Mouse (Mus musculus) testis, postnatal 14 days (tissue): ENCODE data around the gene Rnf123.
"Not testable (repeated sequence)": the region's sequence is repeated elsewhere in the genome, so short reads cannot be mapped to it uniquely, and the experiment has no call there.

Source experiments
- DNase-seq: peaks from one replicate; pipeline ENCODE4 v3.0.0; 2021; ENCODE audit warnings: low spot score

The Rnf123 gene

DNA sequence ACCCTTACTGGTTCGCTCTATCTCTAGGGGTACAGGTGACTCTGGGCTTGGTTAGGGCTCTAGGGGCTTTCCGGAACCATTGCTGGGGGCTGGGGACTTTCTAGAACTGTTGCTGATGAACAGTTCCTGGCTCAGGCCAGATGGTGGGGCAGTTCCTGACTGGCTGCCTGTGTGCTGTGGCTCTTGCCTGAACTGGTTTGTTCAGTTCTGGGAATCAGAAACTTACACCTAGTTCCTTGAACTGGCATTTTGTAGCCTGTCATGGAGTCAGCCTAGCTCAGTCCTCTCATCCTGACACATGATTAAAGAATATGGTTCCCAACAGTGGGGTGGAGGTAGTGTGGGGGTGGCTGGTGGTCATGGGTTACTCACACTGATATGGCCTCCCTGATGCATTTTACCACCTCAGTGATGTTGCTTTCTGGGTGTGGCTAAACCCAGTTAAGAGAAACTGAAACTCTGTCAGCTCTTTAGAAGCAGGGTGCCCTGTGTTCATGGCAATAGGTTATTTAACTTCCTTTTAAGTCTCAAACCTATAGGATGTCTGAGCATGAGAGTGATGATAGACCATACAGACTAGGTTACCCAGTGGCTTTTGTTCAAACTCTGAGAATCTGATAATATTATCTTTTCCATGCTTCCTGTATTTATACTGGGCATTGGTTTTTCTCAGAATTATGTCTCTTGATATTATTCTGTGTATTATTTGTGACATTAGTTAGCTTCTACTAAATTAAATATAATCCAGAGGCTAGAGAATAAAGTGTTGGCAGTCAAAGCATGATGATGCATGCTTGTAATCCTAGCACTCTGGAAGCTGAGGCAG is 47.6 kb downstream of the Rnf123 start:
- DNase-seq, result no peak

DNA sequence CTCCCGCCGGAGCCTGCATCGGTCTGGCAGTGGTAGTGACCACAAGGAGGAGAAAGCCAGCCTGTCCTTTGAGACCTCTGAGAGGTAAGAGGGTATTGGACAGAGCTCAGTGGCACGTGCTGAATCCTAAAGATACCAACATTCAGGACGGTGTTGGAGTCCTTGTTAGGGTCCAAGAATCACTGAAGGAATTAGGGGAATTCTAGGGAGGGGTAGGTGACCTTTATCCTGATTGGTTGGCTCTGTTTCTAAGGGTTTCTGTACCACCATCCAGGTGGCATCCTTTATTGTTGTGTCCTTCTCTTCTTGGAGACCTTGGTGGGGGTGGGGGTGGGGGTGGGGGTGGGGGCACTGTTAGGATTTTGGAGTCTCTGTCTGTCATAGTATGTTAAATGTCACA is 51.0 kb downstream of the Rnf123 start:
- DNase-seq, result no peak

DNA sequence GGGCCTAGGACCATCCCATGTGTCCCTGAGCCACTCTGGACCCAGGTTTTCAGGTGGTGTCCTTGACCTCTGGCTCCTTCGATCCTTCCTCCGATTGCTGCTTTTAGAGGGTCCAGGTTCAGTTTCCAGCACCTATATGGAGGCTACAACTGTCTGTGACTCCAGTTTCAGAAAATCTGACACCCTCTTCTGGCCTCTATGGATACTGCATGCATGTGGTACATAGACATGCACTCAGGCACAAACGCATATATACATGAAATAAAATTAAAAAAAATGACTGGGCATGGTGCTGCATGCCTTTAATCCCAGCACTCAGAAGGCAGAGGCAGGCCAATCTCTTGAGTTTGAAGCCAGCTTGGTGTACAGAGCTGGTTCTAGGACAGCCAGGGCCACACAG is 55.3 kb downstream of the Rnf123 start:
- DNase-seq, result no peak

DNA sequence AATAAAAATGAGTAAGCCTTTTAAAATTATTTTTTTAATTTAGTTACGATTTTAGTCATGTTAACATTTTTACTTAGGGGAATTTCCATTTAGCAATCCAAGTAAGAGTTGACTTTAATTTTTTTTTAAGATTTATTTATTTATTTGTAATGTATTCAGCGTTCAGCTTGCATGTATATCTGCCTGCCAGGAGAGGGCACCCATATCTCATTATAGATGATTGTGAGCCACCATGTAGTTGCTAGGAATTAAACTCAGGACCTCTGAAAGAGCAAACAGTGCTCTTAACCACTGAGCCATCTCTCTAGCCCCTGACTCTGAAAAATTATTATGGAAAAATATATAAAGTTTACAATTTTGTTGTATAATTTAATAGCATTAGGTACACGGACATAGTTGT is 56.6 kb downstream of the Rnf123 start:
- no peak for DNase-seq

DNA sequence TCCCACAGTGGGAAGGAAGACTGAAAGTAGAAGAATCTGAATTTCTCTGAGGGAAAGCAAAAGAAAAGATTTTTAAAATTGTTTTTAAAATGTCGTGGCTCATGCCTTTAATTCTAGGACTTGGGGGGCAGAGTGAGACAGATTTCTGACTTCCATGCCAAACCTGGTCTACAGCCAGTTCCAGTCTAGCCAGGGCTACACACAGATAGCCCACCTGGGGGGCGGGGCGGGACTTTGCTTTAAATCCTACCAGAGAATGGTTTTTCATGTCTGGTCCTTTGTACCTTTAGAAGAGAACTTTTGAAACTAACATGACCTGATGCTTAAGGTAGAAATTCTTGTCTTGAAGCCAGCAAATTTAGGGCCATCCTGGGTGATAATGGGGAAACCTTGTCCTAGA is 59.9 kb downstream of the Rnf123 start:
- DNase-seq, result no peak

DNA sequence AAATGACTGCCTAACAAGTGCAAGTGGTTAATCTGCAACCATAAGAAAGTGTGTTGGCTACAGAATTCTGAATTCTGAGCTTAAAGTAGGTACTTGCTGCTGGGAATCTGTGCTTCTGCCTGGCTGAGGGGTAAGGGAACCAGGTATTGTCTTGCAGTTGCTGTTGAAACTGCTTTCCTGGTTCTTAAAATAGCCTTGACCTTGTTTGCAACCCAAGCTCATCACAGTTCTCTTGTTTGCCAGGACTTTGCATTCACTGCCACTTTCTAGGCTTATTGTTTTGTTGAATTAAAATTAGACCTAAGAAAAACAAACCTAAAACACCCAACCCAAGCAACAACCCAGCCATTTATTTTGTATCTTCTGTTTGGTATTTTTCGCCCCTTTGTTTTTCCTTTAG is 62.4 kb downstream of the Rnf123 start:
- no peak for DNase-seq

DNA sequence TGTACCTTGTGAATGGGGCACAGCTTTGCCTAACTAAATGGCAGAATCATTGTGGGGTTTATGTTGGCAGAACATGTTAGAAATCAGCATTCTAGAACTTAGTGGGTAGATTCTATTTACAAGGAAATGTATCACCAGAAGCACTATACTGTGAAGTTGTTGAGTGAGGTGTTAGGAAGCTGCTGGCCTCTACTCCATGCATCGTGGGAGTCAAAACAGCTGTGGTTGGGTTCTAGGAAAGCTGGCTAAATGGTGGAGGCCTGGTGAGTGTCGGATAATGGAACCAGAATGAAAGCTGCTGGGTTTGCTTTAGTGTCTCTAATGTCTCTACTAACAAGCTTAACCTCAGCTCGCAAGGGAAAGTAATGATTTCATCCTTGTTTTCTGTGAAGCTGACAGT is 66.0 kb downstream of the Rnf123 start:
- no peak for DNase-seq

DNA sequence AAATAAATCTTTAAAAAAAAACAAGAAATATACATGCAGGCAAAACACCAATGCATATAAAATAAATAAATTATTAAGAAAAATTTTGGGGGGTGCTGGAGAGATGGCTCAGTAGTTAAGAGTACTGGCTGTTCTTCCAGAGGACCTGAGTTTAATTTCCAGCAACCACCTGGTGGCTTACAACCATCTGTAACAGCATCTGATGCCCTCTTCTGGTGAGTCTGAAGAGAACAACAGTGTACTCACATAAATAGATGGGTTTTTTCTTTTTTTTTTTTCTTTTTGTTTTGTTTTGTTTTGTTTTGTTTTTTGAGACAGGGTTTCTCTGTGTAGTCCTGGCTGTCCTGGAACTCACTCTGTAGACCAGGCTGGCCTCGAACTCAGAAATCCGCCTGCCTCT is 69.6 kb downstream of the Rnf123 start:
- not testable (repeated sequence) for DNase-seq

DNA sequence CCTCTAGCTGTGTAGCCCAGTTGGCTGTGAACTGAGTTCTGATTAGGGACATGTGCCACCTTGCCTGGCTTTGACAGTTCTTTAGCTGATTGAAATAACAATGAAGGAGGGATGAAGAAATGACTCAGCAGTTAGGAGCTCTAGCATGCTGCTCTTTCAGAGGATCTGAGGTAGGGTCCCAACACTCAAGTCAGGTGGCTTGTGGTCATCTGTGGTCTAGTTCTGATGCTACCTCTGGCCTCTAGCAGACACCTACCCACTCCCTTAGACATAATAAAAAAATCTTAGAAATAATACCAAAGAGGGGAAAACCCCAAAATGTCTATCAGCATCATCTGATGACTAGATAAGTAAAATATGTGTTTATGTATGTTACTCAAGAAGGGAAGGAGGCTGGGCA is 72.8 kb downstream of the Rnf123 start:
- DNase-seq, result no peak

DNA sequence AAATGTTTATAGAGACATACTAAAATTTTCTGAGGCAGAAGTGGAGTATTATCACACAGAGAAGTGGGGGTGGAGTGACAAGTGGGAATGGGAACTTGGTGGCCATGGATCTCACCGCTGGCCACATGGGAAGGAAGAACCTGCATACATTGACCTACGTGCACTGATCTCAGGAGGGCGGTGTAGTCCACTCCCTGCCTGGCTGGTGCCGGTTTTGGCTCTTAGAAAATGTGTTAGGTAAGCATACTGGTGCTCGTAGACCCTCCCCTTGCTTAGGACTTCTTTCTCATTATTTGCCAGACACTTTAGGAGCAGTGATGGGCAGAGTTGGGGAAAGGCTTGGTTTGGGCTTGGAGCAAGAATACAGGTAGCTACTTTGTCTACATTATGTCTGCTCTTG is 75.1 kb downstream of the Rnf123 start:
- DNase-seq, result no peak

DNA sequence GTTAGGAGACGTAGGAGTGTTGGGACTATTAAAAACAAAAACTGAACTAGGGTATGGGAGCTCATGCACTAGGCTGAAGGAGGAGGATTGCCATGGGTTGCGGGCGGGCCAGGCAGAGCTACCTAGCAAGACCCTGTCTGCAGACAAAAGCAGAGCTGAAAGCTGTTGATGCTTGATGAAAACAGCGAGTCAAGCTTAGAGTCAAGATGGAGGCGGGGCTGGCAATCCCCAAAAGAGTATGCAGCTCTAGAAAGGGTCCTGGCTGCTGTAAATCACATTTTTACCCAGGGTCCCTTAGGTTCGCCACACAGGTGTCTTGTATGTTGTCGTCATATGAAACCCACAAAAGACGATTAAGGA is 79.6 kb downstream of the Rnf123 start:
- no peak for DNase-seq

DNA sequence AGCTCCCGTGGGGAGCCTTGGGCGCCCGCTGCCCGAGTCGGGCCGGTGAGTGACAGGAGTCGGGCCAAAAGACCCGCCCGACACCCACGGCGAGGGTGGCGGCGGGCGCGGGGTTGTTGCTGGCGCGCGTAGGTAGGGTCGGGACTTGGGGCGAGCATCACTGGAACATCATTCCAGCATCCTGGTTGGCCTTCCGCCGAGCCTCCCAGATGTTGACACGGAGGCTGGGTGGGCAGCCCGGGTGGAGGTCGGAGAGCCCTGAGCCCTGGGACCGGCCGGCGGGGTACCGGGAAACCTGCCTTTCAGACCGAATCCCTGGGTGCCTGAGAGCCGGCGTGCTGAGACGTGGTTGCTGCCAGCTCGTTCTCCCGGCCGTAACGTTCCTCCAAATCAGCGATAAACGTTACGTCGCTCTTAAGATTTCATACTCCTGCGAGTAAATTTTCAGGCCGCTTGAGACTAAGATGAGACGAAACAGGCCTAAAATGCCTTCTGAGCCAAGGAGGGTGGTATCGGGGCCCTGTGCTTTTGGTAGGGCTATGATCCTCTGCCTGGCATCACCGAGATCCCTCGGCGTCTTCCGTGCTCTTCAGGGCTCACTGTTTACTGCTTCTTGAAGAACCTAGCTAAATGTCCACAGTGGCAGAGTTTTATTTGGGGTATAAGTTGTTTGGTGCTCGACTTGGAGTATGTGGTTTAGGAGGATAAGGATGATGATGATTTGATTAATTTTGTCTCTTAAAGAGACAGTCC is 80.2 kb downstream of the Rnf123 start:
- DNase-seq, result no peak

DNA sequence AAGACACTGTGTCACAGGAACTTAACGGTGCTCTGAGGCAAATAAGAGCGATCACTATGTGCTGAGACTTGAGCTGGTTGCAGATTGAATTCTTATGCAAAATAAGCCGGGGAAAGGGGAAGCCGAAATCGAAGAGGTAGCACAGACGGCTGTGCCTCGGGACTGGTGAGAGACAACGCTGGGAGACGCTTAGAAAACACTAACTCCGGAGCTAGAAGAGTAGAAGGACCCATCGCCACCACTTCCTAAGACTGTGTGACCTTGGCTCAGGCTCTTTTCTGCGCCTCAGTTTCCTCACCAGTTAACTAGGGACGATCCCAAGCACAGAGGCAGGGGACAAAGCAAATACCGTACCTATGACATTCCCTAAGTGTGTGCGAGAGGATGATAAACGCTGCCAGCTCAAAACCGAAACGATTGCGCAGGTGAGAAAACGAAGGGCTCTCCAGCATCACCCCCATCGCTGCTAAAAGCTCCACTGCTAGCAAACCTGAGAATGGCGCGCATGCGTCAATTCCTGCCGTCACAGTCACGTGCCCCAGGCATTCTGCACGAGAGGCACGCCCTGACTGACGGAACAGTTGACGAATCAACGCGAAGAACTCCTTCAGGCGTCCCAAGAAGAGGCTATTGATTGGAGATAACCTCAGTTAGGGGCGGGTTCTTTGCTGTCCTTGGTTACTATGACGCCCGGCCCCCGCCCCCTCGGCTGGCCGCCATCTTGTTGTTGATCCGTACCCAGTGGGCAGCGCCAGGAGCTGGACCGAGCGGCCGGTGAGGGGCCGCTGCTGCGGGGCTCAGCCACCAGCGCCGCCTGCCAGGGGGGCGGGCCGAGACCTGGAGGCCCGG is 81.0 kb downstream of the Rnf123 start, which contains the start of gene Ip6k1:
TSS of gene Ip6k1 (plus strand) at position 580 of the 849 bp plus-strand sequence.
- peak; percentile 100 for DNase-seq
